In the genomic region with DNA sequence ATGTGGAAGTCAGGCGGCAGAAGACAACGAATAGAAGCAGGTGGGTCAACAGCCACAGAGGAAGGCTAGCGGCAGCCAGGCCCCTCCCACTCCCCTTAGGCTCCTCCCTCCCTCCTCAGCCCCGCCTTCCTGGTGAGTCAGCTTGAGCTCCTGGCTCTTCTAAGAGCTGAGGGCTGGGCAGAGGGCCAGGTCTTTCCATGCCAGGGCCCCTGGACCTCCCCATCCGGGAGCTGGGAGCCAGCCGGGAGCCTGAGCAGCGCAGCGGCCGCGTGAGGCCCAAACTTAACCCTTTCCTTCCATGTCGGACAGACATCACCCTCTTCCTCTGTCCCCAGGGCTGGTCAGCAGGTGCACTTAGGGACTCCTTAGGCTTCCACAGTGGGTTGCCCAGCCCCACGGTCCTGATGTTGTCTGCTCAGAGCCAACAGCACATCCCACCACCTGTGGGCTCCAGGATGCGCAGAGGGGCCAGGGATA, we compare ENCODE assay signal across 8 mouse cellular contexts.
DNase-seq lines count a peak whose midpoint lies in the region; ATAC-seq lines count a peak whose summit lies in the region.

No protein-coding gene starts in this region.

- DNase-seq in WW6 (ENCODE audit: low read depth, low spot score): peak; percentile 64
- DNase-seq in cerebellum, postnatal 36 days: peak; percentile 72 to 79
- peak; percentile 96 for DNase-seq in gastrocnemius, adult 18-20 months (ENCODE audit: low spot score)
- DNase-seq in hindbrain, embryonic 14.5 days (ENCODE audit: low spot score): peak; percentile 79
- peak; percentile 48 to 72 for DNase-seq in layer of hippocampus, postnatal 25 days (ENCODE audit: extremely low spot score in 1 of 2, low spot score in 1 of 2)
- peak; percentile 97 for DNase-seq in lung, postnatal 10 days
- peak; percentile 25 for DNase-seq in retina, adult 2 months (ENCODE audit: low read depth, low spot score)
- peak; percentile 90 for DNase-seq in urinary bladder, postnatal 10 days (ENCODE audit: low spot score)

- peaks cover 12% of the 10 kb centered on the region for H3K4me1 ChIP-seq in hindbrain, embryonic 14.5 days (replicated peaks; ENCODE audit: control insufficient read depth, insufficient read depth, low read length)

- no peaks in the 10 kb centered on the region for H3K36me3 ChIP-seq in hindbrain, embryonic 14.5 days (replicated peaks; ENCODE audit: control insufficient read depth, insufficient read depth)

- WGBS in hindbrain, embryonic 14.5 days: 2% methylated on average over 13 of the region's 13 CpGs

- H3K4me2 ChIP-seq in hindbrain, embryonic 14.5 days (replicated peaks): peak overlapping the region; percentile 42

- H3K27me3 ChIP-seq in hindbrain, embryonic 14.5 days (ENCODE audit: control insufficient read depth, insufficient read depth, low read length): no peaks in the 10 kb centered on the region

- peak; percentile 86 for ATAC-seq in hindbrain, embryonic 14.5 days (ENCODE audit: low FRiP score)

- peak overlapping the region; percentile 12; the same call in 1 of the 2 replicates for H3K4me3 ChIP-seq in hindbrain, embryonic 14.5 days (replicated peaks; ENCODE audit: low read length)

- H3K27ac ChIP-seq in hindbrain, embryonic 14.5 days: no peak overlapping the region

- H3K9ac ChIP-seq in hindbrain, embryonic 14.5 days: peak overlapping the region; percentile 1; the same call in 1 of the 2 replicates

- 0 out of 2 replicates have a peak, but pooled peaks cover 5% of the 10 kb centered on the region for H3K9me3 ChIP-seq in hindbrain, embryonic 14.5 days (ENCODE audit: control insufficient read depth, low read length)

Comparison
In these comparisons a context has a peak if more than half of its experiments do, and no peak if none do; other contexts are left out.
1. DNase-seq: peak in every context shown above with its lines; median percentile 97 in lung, postnatal 10 days; 96 in gastrocnemius, adult 18-20 months; 90 in urinary bladder, postnatal 10 days; 79 in hindbrain, embryonic 14.5 days; 76 in cerebellum, postnatal 36 days; 64 in WW6; 60 in layer of hippocampus, postnatal 25 days; 25 in retina, adult 2 months.